Mouse (Mus musculus): Measurements from ENCODE around the gene St6galnac3. TPM values are rescaled to one million over a fixed set of nuclear protein-coding genes. Genes with fewer than 3 reads are reported as not detected.

The St6galnac3 gene
- polyA plus RNA-seq, 3 experiments from 2014 or later, result 39.4 to 85.0 (median 71.2) TPM

DNA sequence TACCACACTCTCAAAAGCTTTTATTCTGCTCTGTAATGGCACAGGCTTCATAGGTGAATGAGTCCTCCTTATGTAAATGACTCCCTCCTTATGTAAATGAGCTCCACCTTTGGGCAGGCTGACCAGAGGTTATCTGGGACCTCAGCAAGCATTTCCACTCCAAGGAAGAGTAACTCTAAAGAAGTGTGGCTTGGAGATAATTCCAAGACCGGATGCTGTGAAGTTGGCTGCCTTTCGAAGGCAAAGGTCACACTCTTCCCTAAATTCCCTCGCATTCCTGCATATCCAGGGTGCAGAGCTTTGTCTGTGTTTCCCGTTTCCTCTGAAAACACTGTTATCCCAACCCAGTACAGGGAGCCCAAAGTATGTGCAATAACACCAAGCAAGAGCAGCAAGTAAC, 142.9 kb downstream of the St6galnac3 start:
- ATAC-seq, result no peak

DNA sequence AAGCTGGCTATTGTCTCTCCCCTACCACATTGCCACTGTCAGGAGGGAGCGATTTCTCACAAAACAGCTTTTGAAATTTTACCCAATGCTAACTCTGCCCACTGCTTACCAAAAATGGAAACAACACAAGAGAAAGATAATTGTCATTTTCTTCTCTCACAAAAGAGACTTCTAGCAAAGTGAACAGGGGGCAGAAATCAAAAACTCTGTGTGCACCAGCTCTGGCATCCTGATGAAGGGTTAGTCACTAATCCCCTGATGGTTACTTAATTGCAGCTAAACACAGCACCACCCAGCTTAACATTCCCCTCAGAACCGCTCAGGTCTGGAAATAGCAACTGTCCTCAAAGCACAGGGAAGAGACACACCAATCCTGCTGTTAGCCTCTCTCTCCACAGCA, 144.3 kb downstream of the St6galnac3 start:
- no peak for ATAC-seq

DNA sequence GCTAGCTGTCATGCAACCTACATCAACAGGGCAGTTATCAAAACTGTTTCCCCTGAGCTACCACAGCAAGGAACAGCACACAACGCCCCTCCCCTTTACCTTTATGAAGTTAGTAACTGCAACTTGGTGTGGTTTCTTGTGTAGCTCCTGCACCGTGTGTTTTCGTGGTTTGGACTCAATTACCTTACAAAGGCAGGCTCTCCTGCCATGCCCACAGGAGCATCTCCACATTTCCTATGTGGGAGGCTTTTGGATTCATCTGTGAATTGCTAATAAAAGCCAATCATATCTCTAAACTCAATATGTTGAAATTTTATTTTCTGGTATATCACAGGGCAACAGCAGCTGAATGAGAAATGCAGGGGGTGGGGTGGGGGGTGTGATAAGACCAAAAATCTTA, 144.8 kb downstream of the St6galnac3 start:
- no peak for ATAC-seq

DNA sequence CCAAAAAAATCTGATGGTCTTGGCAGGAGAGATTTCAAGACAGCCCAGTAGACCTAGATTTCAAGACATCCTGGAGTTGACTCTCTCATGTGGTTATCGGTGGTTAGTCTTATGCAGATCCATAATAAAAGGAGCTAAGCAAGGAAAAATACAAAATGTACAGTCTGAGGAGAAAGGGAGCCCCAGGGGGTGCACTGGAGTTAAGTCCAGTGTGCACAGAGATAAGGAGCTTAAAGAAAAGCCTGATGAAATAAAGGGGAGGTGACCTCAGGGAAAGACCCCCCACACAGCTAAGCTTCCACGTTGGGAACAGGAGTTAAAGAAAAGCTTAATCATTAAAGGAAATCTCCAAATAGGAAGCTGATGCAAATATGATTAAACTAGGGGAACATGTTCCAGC, 147.7 kb downstream of the St6galnac3 start:
- ATAC-seq, result no peak

DNA sequence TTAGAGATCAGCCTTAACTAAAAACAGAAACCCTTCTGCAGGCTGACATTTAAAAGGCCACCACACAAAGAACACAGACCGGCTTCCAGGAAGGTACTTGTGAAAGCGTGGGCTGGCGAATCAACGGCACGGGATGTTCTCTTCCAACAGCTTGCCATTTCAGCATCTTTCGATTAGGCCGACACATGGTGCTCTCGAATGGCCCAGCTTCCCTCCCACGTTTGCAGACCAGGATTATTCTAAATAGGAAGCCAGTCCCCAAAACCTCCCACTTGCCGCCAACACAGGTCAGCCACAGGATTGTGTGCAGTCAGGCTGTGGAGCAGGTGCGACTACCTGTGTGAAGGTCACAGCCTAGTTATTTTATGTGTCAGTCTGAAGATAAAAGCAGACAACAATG, 153.8 kb downstream of the St6galnac3 start:
- peak; percentile 94 for ATAC-seq

DNA sequence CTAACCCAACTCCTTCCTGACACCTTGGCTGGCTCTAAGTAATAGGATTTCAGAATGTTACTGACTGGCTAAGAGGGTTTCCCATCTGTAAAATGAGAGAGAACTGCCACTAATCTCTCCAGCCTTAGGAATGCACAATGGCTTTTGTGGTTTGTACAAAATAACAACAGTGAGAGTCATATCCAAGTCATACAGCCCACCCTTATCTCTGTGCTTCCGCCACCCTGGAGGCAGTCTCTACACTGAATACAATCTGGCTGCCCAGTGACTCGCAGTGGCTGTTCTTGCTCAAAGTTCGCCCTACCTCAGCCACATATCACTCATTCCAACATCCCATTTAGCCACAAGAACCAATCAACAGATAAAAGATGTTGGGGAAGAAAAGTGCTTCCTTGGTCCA, 156.2 kb downstream of the St6galnac3 start:
- ATAC-seq, result no peak

DNA sequence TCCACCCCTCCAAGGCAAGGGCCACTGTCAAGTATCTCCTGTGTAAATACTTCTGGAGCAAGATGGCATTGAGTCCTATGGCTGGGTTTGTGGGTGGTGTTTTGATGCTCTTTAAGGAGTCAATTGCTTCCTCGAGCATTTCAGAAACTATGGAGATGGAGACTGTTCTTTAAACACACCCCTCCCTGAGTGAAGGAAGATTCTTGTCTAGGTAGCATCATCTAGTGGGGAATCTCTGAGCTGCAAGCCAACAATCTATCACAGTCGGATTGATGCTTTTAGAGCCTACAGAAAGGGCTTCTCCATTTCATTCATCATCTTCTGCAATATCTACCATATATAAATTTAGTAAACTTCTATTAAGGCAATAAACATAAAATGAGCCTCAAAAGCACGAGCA, 157.1 kb downstream of the St6galnac3 start:
- ATAC-seq, result no peak

DNA sequence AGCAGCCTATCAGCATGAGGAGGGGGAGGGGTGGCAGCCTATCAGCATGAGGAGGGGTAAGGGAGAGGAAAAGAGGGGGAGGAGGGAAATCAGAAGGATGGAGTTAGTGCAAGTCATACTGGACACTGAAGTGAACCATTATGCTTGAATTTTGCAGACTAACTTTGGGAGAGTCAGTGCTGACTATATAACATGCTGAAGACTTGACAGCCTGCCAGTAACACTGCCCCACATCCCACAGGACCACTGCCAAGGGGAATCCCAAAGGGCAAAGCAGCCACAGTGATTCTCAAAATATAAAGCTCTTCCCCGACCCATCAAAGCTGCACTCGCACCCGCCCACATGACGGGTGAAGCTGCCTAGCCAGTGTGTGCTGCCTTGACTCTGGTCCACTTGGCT, 157.5 kb downstream of the St6galnac3 start:
- ATAC-seq, result no peak

DNA sequence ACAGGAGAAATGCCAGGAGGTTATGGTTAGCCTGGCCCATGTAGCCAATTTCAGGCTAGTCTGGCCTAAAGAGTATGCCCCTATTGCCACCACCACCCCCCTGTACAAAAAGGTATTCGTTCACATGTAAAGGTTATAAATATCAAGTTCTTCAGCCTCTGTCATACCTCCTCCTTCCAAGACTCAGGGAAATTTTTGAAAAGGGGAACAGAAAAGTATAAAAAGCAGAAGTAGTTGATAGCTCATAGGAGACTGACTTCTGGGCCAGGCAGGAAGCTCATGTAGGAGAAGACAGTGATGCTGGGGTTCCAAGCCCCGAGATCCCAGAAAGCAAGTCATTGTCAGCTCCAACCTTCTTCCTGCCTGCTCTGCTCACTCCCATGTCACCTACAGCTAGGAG, 158.9 kb downstream of the St6galnac3 start:
- ATAC-seq, result no peak

DNA sequence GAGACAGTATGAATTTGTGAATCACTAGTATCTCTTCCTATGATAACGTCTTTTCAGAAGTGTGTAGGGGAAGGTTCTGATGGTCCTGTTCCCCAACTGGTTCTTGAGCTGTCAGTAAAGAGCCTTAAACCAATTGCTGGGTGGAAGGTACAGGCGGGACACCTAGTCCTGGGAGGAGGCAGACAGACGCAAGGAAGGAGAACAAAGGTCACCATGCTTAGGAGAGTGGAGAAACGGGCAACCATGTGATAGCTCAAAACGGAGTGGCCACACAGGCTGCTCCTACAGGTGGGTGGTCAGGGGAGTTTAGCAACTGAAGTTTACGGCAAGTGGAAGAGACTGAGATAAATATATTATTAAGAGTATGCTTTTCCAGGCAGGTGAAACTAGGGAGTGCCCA, 164.1 kb downstream of the St6galnac3 start:
- ATAC-seq, result no peak

DNA sequence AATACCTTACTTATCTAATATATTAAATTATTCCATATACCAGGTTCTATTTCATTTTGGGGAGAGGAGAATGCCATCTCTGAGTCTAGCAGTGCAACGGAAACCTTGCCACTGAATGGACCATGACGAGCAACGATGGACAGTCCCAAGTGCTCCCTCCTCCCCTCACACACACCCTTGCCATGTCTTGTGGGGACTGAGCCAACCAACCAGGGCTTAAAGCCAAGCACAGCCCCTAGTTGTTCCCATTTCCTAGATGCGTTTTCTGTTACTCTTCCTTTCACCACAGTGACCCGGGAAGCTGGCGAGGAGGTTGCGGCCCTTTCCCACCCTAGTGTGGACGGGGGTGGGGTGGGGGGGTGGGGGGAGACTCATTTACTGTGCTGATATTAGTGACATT, 165.4 kb downstream of the St6galnac3 start:
- ATAC-seq, result no peak

DNA sequence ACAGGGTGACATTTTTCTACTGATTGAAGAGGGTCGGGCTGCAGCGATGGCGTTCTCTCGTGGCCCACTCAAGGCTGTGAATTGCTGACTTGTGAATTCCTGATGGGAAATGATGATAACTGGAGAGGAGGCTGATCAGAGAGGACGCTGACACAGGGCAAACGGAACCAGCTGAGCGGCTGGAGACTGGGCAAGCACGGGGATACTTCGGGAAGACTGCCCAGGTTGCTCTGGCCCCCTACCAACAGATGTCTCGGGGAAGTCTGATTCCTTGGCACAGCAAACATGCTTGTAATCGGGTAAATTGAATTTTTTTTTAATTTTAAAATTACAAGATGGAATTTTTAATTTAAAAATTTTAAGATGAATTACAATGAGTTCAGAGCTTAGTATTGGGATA, 168.4 kb downstream of the St6galnac3 start:
- ATAC-seq, result no peak

DNA sequence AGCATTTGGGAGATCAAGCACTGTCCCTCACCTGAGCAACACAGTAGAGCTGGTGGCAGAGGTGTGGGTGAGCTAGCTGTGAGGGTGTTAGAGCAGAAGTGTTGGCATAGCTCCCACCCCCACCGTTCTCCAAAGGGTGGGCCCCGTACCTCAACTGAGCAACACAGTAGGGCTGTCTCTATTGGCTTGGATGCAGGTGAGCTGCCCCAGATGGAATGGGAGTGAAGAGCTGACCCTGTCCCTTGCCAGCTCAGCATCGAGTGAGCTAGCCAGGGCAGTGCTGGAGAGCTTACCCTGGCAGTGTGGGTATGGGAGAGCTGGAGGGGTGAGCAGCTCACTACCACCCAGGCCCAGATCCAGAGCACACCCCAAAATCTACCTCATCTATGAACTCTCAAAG, 171.3 kb downstream of the St6galnac3 start:
- ATAC-seq, result no peak

DNA sequence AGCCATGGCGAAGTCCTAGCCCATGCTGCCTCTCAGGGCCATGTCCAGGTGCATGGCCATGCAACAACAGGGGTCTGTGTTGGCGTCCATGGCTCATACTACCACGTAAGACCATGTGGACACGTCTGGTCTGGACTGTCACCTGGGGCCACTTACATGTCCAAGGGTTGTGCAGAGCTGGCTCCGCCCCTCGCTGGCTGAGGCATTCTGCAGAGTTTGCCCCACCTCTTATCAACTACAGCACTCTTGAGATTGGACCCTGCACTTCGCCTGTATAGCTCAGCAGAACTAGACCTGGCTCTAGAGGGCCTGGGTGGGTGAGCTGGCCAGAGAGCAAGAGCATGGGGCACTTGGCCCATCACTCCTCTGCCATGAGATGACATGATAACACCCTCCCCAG, 171.7 kb downstream of the St6galnac3 start:
- no peak for ATAC-seq

DNA sequence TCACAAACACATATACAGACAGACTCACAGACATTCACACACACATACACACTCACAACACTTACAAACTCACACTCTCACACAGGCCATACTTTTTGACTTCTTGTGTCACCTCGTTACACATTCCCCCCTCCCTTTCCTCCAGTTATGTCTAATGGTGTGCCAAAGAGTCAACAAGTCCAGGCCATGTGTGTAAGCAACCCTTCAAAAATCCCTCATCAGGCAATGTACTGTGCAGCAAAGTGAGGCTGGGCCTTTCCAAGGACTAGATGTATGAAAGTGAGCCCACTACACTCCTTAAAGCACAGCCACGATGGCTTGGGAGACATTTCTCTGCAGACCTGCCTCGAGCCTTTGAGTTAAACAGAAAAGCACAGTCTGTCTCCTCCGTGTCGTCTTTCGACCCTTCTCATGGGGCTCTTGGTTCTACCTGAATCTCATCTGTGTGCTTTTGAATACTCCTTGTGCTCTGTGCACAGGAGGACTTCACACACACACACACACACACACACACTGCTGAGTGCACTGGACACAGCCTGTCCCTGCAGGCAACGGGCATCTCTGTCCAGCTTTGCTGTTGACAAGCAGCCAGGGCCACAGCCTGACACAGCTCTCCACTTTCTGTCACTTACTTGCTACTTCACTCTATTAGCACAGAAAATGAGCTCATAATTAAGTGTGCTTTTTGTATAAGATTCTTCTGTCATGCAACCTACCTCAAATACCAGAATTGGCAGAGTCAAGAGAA, 177.9 kb downstream of the St6galnac3 start:
- ATAC-seq, result no peak

DNA sequence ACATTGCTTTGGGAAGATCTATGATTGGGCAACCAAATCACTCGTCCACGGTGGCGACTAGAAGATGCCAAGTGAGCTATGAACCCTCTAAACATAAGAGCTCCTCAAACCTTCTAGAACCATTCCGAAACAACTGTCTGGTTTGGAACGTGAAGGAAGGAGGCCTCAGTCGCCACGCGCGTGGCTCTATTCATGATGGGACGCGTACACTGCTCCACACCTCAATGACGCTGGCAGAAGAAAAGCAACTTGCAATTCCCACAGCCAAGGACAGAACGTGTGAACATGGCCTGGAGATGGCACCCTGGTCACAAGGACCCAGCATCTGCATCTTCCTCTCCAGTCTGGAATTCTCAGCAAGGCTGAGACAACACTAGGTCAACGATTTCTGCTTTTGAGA, 185.1 kb downstream of the St6galnac3 start:
- ATAC-seq, result no peak

DNA sequence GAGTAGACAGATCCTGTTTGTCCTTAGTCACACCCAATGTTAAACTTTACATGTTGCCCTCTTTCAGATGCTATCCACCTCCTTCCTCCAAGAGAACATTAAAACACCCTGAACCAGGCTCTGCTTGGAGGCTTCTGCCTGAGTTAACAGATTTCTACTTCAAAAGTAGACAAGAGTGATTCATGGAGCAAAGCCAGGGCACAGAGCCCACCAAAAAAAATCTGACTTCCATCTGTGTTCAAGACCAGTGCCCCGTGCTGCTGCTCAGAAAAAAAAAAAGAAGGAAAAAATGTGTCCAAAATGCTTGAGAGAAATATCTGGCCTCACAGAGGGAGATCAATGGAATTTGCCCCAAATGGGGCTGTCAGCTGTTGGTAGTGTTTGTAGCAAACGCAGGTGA, 186.6 kb downstream of the St6galnac3 start:
- no peak for ATAC-seq

DNA sequence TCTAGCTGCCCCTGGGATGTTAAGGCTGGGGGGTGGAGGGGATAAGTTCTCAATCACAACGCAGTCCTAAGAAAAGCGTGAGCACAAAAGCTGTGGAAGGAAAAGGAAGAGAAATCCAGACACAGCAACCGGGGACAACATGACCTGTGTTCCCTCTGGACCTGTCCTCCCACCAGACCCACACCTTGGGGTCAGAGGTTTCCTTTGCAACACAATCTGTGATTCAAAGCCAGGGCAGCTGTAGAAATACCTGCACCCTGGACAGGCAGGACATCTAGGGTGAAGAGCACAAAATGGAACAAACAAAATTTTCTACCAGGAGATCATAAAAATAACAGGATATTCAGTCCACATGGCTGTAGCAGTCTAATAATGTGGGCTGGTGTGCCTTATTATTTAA, 187.5 kb downstream of the St6galnac3 start:
- no peak for ATAC-seq

DNA sequence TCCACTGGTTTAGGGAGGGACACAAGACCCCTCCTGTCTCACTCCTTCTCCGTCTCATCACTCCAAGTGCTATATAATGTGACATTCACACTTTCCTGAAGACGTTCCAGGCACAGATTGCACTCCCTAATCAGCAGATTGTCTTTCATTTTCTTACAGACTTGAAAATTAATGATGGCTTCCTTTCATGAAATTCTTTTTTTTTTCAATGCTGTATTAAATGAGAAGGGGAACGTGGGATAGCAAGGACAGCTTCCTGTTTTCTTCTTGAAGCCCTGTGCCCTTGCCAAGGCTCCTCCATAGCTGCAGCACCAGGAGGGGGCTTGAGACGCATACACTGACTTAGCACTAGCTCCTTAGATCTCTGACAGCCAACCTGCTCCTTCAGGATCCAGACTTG, 188.7 kb downstream of the St6galnac3 start:
- ATAC-seq, result no peak

DNA sequence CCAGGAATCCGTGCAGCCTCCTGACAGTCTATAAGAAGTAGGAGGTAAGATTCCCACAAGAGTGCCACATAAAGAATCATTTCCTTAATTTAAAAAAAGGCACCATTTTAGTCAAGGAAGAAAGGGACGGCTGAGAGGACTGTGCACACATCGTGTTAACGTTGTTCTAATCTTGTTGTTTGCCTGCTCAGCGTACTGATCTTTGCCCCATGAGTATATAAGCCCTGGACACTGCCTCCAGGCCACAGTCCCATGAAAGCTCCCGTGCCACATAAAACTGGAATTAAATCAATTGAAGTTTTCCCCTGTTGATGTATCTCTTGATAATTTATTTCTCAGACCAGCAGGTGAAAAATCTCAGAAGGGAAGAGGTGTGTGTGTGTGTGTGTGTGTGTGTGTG, 195.8 kb downstream of the St6galnac3 start:
- ATAC-seq, result no peak

DNA sequence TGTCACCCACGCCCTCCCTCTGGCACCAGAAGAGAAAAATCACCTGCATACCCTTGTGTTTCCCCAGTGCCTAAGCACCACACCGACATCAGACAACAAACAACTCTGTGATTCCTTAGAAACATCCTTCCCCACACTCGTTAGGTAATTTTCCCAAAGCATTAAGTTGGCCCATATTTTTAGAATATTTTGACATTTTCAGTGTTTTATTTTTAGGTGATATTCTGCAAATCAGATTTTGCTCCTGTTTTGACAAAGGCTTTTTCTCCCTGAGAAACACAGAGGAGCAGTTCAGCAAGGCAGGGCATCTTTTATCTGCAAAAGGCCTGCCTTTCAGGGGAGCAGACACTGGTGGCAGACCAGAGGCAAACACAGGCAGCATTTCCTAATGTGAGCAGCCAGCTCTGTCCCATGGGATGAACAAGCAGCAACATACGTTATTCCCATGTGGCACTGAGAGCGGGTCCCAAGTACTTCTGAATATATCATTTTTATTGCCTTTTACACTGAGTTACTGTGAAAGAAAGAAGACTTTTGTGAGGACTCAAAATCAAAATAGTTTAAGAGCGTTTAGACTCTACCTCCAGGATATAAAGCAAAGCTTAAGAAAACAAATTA, 199.7 kb downstream of the St6galnac3 start:
- no peak for ATAC-seq

DNA sequence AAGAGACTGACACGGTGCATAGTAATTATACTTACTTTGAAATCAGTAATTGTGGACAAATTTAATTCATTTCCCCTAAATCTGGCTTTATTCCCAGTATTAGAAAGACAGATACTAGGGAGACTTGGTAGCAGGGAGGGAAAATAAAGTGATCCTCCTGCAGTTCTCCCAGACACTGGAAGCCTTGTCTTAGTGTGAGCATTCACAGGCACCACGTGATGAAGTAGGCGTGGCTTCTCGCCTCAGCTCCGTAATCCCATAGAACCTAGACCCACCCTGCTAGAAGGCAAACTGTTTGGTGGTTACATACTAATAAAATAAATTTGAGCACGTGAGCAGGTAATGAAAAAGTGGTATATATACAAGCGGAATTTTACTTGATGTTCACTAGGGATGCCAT, 208.1 kb downstream of the St6galnac3 start:
- ATAC-seq, result no peak

DNA sequence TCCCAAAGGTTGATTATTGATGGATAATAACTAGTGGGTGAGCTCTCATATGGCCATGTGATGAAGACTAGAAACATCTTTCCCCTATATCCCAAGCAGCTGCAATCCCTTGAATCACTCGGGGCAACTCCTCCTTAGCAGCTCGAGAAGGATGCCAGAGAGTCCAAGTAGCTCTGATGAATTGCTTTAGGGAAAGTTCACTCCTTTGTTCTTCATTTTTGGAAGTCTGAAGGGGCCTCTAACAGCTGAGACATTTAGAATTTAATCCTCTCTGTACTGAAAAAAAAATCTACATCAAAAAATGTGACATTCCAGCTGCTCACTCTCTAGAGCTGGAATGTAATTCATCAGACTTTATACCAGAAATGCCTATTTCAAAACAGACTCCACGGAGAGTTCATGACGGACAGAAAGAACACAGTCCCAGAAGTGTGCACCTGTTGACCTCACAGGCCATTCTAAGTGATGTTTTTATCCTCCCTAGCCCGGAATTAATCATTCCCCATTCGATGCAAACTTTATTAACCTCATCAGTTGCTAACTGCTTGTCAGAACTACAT, 211.4 kb downstream of the St6galnac3 start:
- ATAC-seq, result no peak

DNA sequence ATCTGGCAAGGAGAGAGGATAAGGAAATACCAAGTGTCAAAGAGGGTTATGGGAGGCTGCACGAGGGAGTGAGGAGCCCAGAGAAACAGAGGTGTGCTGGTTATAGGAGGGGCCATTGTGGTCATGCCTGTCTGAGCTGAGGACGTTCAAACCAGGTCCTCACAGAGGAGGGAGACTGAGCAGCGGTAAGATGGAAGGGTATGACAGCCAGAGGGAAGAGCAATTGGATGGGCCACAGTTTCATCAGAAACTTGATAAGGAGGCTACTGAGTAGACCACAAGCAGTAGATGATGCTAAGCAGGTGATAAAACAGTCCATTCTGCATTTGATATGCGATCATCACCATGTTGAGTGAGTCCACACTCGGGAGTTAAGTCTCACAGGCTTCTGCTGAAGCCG, 212.4 kb downstream of the St6galnac3 start:
- no peak for ATAC-seq

Measured in inflammation-experienced regulatory T-cells, adult 6 months (primary cell).